Mouse (Mus musculus) left cerebral cortex, adult 2 months (tissue): ENCODE results near the gene Bpifb3. TPM values are rescaled to one million over a fixed set of nuclear protein-coding genes. Genes with fewer than 3 reads are reported as not detected.

Source experiments
- DNase-seq, 2 experiments: peaks; one replicate each; pipeline ENCODE4 v3.0.0; 2021 to 2022; ENCODE audit warnings: low spot score in 2 of 2, mixed read lengths in 1 of 2; ENCODE audit errors: extremely low spot score in 1 of 2
- H3K27ac ChIP-seq: fragments of 200-600 bp; 2 replicates; pipeline ENCODE4 v1.8.1; 2022
- H3K4me3 ChIP-seq: fragments of 200-600 bp; 2 replicates; pipeline ENCODE4 v1.8.1; 2022
- CTCF ChIP-seq: fragments of 200-600 bp; IDR thresholded peaks from 2 replicates; pipeline ENCODE4 v1.8.1; 2022; ENCODE audit warnings: antibody characterized with exemption, mild to moderate bottlenecking, moderate library complexity
- intact Hi-C: fragments of 180-260 bp; cut with DNase I; formaldehyde crosslinking; loops from one replicate; pipeline ENCODE4 v1.15.1; 2025
- total RNA-seq, 2 experiments: library from RNA; stranded (reverse); gene quantifications; 2 replicates each; pipeline ENCODE4 v1.2.3; 2021

The Bpifb3 gene
- total RNA-seq, 2 experiments from 2014 or later, result not detected

GRCm38 (mm10) chr2:153937843-153938242, 19.8 kb downstream of the Bpifb3 start, which contains the start of gene Bpifb4:
Bpifb4 (plus strand) TSS chr2:153938212.
- Histone ChIP-seq H3K4me3 (no peak within 1 kb of the TSS), H3K27ac (no peak within 1 kb of the TSS)
- no peak for TF ChIP-seq CTCF
- intact Hi-C loops, result no loop called here
- DNase-seq, result no peak

- peak; percentile 39 to 68 for DNase-seq
- intact Hi-C loops, result loop anchor here (5.0 kb wide), 1 partner anchor 214 kb away; no protein-coding TSS in a partner anchor
- peak; percentile 83 for TF ChIP-seq CTCF
- Histone ChIP-seq H3K4me3 (no peak overlapping the region), H3K27ac (no peak overlapping the region)
Observed at GRCm38 (mm10) chr2:153943537-153943936, 25.5 kb downstream of the Bpifb3 start.

GRCm38 (mm10) chr2:153944567-153944966, 26.5 kb downstream of the Bpifb3 start:
- intact Hi-C loops, result loop anchor here (5.0 kb wide), 1 partner anchor 213 kb away; no protein-coding TSS in a partner anchor
- Histone ChIP-seq H3K27ac (no peak overlapping the region), H3K4me3 (no peak overlapping the region)
- no peak for TF ChIP-seq CTCF
- DNase-seq, result no peak

GRCm38 (mm10) chr2:153952897-153953296, 34.9 kb downstream of the Bpifb3 start:
- Histone ChIP-seq H3K4me3 (no peak overlapping the region), H3K27ac (no peak overlapping the region)
- TF ChIP-seq CTCF, result peak; percentile 81
- peak; percentile 37 to 63 for DNase-seq
- intact Hi-C loops, result loop anchor here (5.0 kb wide), 2 partner anchors 141 to 286 kb away; no protein-coding TSS in a partner anchor

GRCm38 (mm10) chr2:153953836-153954235, 35.8 kb downstream of the Bpifb3 start:
- H3K27ac ChIP-seq, result no peak overlapping the region
- H3K4me3 ChIP-seq, result no peak overlapping the region
- intact Hi-C loops, result loop anchor here (5.0 kb wide), 2 partner anchors 142 to 287 kb away; no protein-coding TSS in a partner anchor
- TF ChIP-seq CTCF, result peak; percentile 54
- no peak for DNase-seq

GRCm38 (mm10) chr2:153962821-153963331, 44.8 kb downstream of the Bpifb3 start:
- no peak overlapping the region for H3K4me3 ChIP-seq
- H3K27ac ChIP-seq, result peak overlapping the region; percentile 28; the same call in 1 of the 2 replicates
- DNase-seq, result peak; percentile 24 to 28
- intact Hi-C loops, result loop anchor here (2.0 kb wide), 1 partner anchor 42 kb away; no protein-coding TSS in a partner anchor
- no peak for TF ChIP-seq CTCF

- DNase-seq, result peak in 1 of 2 experiments; percentile 16
- no peak for TF ChIP-seq CTCF
- intact Hi-C loops, result loop anchor here (2.0 kb wide), 1 partner anchor 43 kb away; no protein-coding TSS in a partner anchor
- Histone ChIP-seq H3K4me3 (no peak overlapping the region), H3K27ac (peak overlapping the region; percentile 28; the same call in 1 of the 2 replicates)
Observed at GRCm38 (mm10) chr2:153963334-153963733, 45.3 kb downstream of the Bpifb3 start.

GRCm38 (mm10) chr2:153970221-153970620, 52.2 kb downstream of the Bpifb3 start:
- no peak for DNase-seq
- TF ChIP-seq CTCF, result no peak
- H3K4me3 ChIP-seq, result no peak overlapping the region
- H3K27ac ChIP-seq, result no peak overlapping the region
- intact Hi-C loops, result no loop called here

GRCm38 (mm10) chr2:153974582-153974981, 56.6 kb downstream of the Bpifb3 start, which contains the start of gene Bpifa6:
Bpifa6 (plus strand) TSS chr2:153974945.
- DNase-seq, result no peak
- H3K27ac ChIP-seq, result no peak within 1 kb of the TSS
- H3K4me3 ChIP-seq, result no peak within 1 kb of the TSS
- intact Hi-C loops, result no loop called here
- TF ChIP-seq CTCF, result no peak

Other genes starting within 250 kb of the Bpifb3 start
- under 1 TPM in 1 of 2 experiments, not detected in 1; 0.16 TPM for gene Dnmt3c, start 221.6 kb upstream of the Bpifb3 start, total RNA-seq
- gene Mapre1, start 177.0 kb upstream of the Bpifb3 start, total RNA-seq, result 10 to 100 TPM; 76.5 to 83.6 TPM
- gene Efcab8, start 138.3 kb upstream of the Bpifb3 start, total RNA-seq, result under 1 TPM; 0.16 to 0.38 TPM
- not detected for gene Sun5, start 47.1 kb upstream of the Bpifb3 start, total RNA-seq
- gene Bpifb2, start 43.2 kb upstream of the Bpifb3 start, total RNA-seq, result not detected
- not detected for gene Bpifb6, start 17.8 kb upstream of the Bpifb3 start, total RNA-seq
- gene Bpifb4, start 20.0 kb downstream of the Bpifb3 start, total RNA-seq, result not detected
- not detected for gene Bpifa6, start 56.7 kb downstream of the Bpifb3 start, total RNA-seq
- gene Bpifa2, start 90.0 kb downstream of the Bpifb3 start, total RNA-seq, result not detected
- not detected for gene Bpifa3, start 212.1 kb downstream of the Bpifb3 start, total RNA-seq
- gene Bpifa1, start 224.7 kb downstream of the Bpifb3 start, total RNA-seq, result not detected
- not detected for gene Bpifa5, start 244.4 kb downstream of the Bpifb3 start, total RNA-seq